Mouse (Mus musculus) C2C12 (cell line): ENCODE results near the gene Iqsec1.

Experiments
- CEBPB ChIP-seq: IDR thresholded peaks from one replicate; pipeline ENCODE4 v1.6.1; 2011; ENCODE audit warnings: low read depth, mild to moderate bottlenecking, control low read depth, moderate library complexity
- CTCF ChIP-seq: IDR thresholded peaks from one replicate; pipeline ENCODE4 v1.5.1; 2011; ENCODE audit not compliant: control insufficient read depth, insufficient read depth, insufficient read length
- MYOD1 ChIP-seq: IDR thresholded peaks from one replicate; pipeline ENCODE4 v1.6.1; 2011; ENCODE audit warnings: low read depth; ENCODE audit not compliant: control insufficient read depth, insufficient read length

GRCm38 (mm10) chr6:90616481-90616880 lies 372.0 kb downstream of the Iqsec1 start:
- TF ChIP-seq CTCF (no peak), CEBPB (no peak), MYOD1 (no peak)
